Mouse (Mus musculus): ENCODE measurements at regions not wholly inside any gene's neighbourhood (a gene's known extent, or its start where the extent isn't known, plus 50 kb on each side); places are given as distances from the start of the nearest gene placed in this dataset.

- no peak for DNase-seq (ENCODE audit: low spot score)
These were observed 398.1 kb downstream of the Lmo4 start for GRCm38 (mm10) chr3:143806940-143807339.

GRCm38 (mm10) chr3:143797850-143798249, 407.2 kb downstream of the Lmo4 start:
- DNase-seq (ENCODE audit: low spot score) = no peak

- DNase-seq (ENCODE audit: low spot score) = no peak
These were observed 414.1 kb downstream of the Lmo4 start for GRCm38 (mm10) chr3:143790905-143791304.

GRCm38 (mm10) chr3:143789932-143790570, 415.0 kb downstream of the Lmo4 start:
- DNase-seq (ENCODE audit: low spot score) = no peak

- no peak for DNase-seq (ENCODE audit: low spot score)
These were observed 418.1 kb downstream of the Lmo4 start for GRCm38 (mm10) chr3:143786889-143787288.

GRCm38 (mm10) chr3:143784353-143784791, 420.6 kb downstream of the Lmo4 start:
- DNase-seq (ENCODE audit: low spot score) = no peak

- no peak for DNase-seq (ENCODE audit: low spot score)
These were observed 426.9 kb downstream of the Lmo4 start for GRCm38 (mm10) chr3:143778161-143778560.

- DNase-seq (ENCODE audit: low spot score) = no peak
These were observed 445.7 kb downstream of the Lmo4 start for GRCm38 (mm10) chr3:143759337-143759736.

- no peak for DNase-seq (ENCODE audit: low spot score)
These were observed 451.8 kb downstream of the Lmo4 start for GRCm38 (mm10) chr3:143753197-143753596.

- no peak for DNase-seq (ENCODE audit: low spot score)
These were observed 452.4 kb downstream of the Lmo4 start for GRCm38 (mm10) chr3:143752660-143753059.

GRCm38 (mm10) chr3:143750128-143750527, 454.9 kb downstream of the Lmo4 start:
- no peak for DNase-seq (ENCODE audit: low spot score)

GRCm38 (mm10) chr3:143743649-143744048, 461.4 kb downstream of the Lmo4 start:
- no peak for DNase-seq (ENCODE audit: low spot score)

- DNase-seq (ENCODE audit: low spot score) = no peak
These were observed 462.0 kb downstream of the Lmo4 start for GRCm38 (mm10) chr3:143742786-143743571.

GRCm38 (mm10) chr3:143738676-143739075, 466.3 kb downstream of the Lmo4 start:
- DNase-seq (ENCODE audit: low spot score) = no peak

GRCm38 (mm10) chr3:143737844-143738243, 467.2 kb downstream of the Lmo4 start:
- no peak for DNase-seq (ENCODE audit: low spot score)

GRCm38 (mm10) chr3:143736651-143737398, 468.2 kb downstream of the Lmo4 start:
- no peak for DNase-seq (ENCODE audit: low spot score)

- DNase-seq (ENCODE audit: low spot score) = no peak
These were observed 470.2 kb downstream of the Lmo4 start for GRCm38 (mm10) chr3:143734791-143735190.

- DNase-seq (ENCODE audit: low spot score) = no peak
These were observed 471.9 kb downstream of the Lmo4 start for GRCm38 (mm10) chr3:143732966-143733725.

- DNase-seq (ENCODE audit: low spot score) = no peak
These were observed 475.4 kb downstream of the Lmo4 start for GRCm38 (mm10) chr3:143729473-143730076.

- DNase-seq (ENCODE audit: low spot score) = no peak
These were observed 482.4 kb downstream of the Lmo4 start for GRCm38 (mm10) chr3:143722571-143722970.

GRCm38 (mm10) chr3:143722082-143722481, 482.9 kb downstream of the Lmo4 start:
- no peak for DNase-seq (ENCODE audit: low spot score)

GRCm38 (mm10) chr3:143713183-143713582, 491.8 kb downstream of the Lmo4 start:
- no peak for DNase-seq (ENCODE audit: low spot score)
